Mouse (Mus musculus): ENCODE data around the gene Gdpd3. TPM values are rescaled to one million over a fixed set of nuclear protein-coding genes. Genes with fewer than 3 reads are reported as not detected.

The Gdpd3 gene
- polyA plus RNA-seq, 3 experiments from 2014 or later: 97.0 to 604 (median 276) TPM

DNA sequence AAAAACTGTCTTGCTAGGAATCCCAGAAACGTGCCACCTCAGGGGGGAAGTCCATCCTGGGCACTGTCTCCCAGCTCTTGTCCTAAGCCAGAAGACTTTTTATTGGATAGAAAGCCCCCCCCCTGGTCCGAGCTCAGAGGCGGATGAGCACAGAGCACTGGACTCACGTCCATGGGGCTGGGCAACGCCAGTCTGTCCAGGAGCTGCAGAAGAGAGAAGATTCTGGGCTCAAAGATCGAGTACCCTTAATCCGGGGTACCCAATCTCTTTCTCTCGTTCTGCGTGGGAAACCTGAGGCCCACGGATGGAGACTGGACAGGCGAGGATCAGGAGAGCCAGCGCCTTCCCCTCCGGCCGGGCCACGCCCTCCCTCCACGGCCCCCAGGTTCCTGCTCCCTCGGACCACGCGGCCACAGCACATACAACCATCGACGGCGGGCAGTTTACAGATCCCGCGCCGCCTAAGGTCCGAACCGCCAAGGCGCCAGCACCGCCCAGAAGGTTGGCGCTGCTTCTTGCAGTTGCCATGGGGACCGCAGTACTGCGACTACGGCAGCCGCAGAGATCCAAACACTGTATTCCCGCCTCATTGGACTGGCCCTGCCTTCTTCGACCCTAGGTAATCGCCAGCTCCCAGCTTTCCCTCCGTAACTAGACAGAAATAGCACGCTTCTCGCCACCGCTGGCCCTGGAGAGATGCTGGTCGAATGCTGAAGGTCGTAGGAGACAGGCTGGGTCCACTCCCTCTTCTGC, 42.7 kb downstream of the Gdpd3 start:
- no peak for ATAC-seq

DNA sequence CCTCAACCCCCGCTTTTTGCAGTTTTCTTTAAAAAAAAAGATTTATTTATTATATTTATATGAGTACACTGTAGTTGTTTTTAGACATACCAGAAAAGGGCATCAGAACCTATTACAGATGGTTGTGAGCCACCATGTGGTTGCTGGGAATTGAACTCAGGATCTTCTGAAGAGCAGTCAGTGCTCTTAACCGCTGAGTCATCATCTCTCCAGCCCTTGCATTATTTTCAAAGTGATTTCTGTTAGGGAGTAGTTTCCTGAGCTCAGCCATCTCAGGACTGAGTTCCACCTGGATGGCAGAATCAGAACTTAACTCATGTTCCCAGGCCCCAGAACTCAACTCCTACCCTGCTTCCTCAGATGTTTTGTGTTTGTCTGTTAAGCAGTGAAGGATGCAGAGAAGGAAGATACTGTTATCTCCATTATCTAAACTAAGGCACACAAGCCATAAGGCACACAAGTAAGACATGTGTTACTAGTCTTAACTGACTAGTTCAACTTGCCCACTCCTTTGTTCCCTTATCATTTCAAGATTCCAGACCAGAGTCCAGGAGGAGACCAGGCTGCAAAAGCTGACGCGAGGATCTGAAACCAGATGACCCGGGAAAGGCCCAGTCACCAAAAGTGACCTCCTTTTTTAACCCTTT, 43.7 kb downstream of the Gdpd3 start:
- no peak for ATAC-seq

DNA sequence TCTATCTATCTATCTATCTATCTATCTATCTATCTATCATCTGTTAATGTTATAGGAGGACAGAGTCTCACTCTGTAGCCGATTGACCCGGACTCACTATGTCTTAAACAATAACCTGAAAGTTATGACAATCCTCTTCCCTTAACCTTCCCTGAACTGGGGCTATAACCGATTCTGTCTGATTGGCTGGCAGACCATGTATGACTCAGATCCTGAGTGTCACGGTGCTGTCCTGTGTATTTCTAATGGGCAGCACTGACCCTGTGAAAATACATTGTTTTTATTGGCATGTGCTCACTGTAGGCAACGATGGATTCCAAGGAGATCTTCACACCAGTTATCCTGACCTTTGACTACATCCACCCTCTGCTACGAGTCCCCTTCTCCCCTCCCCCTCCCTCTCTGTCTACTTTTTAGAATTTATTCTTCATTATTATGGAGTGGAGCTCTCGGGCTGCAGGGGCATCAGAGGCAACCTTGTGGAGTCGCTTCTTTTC, 49.6 kb downstream of the Gdpd3 start:
- no peak for ATAC-seq

DNA sequence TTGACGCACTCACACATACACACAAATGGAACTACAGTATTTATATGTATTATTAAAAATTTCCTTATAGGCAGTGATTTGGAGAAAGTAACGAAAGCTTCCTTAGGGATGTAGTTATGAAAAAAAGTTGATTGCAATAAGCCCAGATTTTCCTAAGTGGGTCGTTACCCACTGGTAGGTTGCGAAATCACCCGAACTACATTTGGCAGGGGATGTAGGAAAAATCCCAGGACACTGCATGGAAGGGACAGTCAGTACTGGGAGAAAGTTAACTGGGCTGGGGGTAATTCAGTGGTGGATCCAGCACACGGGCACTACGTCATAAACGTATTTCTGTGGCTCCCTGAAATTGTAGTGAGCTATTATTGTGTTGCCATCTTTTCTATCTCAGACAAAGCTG, 50.4 kb downstream of the Gdpd3 start:
- no peak for ATAC-seq

DNA sequence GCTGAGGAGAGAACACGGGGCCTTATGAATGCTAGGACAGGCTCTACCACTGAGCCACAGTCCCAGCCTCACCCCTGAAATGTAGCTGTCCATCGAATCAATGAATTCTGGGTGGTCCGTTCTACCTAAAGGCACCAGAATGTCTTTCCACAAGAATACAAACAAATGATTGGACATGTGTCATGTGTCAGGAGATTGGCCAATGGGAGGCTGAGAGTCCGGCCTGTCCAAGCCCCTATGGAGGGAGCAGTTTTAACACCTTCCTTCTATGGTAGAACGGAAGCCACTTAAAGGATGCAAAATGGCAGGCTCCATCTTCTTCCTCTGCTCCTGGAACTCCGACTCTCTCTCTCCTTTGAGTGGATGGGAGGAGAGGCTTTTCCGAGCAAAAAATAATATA, 51.5 kb downstream of the Gdpd3 start:
- ATAC-seq: no peak

DNA sequence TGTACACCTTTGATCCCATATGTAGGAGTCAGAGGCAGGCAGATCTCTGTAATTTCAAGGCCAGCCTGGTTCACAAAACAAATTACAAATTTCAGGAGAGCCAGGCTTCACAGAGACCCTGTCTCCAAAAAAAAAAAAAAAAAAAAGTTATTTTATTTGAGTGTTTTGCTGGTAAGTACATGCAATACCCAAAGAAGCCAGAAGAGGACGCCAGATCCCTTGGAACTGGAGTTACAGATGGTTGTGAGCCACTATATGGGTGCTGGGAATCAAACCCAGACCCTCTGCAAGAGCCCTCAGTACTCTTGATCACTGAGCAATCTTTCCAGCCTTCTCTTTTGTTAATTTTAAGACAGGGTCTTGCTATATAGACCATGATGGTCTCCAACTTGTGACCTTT, 52.7 kb downstream of the Gdpd3 start:
- ATAC-seq: no peak

DNA sequence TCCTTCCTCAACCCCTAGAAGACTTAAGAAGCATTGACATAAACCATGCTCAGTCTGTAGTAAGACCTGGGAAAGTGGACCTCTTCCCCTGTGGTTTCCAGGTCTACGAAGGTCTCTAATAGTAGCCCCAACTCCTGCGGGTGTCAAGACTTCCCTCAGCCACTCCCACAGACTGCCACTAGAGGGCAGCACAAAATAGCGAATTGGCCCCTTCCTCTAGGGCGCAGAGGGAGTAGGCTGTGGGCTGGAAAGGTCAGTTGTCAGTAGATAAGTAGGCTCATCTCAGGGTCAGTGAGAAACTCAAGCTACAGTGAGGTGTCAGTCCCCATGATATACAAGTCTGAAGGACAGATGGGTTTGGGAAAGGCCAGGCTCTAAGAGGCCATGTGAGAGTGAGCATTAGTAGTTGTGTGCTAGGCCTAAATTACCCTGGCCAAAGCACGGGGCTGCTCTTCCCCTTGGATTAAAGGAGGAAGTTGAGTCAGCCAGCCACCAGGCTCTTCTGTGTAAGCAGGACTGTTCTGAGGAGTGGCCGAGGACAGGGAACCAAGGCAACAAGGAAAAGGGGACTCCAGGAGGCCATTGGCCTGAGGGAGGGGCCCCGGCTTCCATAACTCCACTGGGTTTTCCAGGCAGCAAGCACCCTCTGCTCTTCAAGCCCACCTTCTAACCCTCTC, 55.8 kb downstream of the Gdpd3 start:
- peak; percentile 63 for ATAC-seq

DNA sequence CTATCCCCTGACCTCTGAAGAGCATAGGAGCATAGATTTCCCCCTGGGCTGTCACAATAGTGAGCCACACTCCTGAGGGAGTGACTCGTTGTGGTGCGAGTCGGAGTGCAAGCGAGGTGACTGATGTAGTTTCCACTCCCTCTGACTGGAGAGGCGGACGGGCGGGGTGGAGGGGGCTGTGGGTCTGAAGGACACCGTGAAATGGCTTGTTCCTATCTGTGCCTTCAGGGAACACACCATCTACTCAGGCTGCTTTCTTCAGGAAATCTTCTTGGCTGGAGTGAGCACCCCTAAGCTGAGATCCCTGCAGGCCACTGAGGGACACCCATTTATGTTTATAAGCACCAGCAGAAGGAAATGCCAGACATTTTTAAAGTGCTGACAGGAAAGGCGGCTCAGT, 56.6 kb downstream of the Gdpd3 start:
- no peak for ATAC-seq

DNA sequence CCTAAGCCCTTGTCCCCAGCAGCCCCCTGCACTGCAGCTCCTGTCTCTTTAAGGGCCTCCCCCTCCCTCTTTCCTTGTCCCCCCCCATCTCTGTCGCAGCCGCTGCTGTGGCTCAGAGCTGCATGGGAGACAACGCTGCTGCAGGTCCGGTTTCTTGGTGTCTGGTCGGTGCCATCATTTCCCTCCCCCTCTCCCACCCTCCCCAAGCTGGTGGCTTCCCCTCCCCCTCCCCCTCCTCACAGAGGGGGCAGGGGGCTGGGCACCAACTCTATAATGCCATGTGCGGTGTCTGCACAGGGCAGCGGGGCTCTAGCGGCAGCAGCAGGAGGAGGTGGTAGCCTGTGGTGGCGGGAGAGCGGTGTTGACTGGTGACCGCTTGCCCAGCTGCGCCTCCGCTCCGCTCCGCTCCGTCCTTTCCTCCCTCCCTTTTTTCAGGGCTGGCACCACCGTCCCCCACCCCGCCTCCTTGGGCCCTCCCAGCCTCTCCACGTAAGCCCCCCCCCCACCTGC, 57.1 kb downstream of the Gdpd3 start:
- no peak for ATAC-seq

DNA sequence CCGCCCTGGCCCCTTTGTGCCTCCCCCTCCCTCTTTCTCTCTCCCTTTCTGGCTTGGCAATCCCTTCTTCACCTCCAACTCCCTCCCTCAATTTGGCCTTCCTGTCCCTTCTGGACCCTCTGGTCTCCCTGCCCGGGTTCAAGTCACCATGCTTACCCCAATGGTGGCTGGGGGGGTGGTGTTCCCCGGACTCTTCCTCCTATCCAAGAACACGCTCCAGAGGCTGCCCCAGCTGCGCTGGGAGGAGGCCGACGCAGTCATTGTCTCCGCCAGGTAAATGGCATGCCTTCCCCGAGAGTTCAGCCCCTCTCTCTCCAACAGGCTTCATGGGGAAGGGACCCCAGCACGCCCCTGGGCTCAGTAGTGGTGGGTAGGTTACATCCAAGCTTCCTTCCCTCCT, 57.8 kb downstream of the Gdpd3 start:
- no peak for ATAC-seq

Other genes with a start within 250 kb of the Gdpd3 start
- gene Eif3c, start 199.9 kb upstream of the Gdpd3 start, polyA plus RNA-seq (2017; shearing (Covaris generic)): 100 to 1,000 TPM; 219 to 232 (median 230) TPM
- 1 to 10 TPM in 1 of 3 experiments, under 1 TPM in 1, not detected in 1; 0.23 to 2.3 TPM for gene Apobr, start 181.4 kb upstream of the Gdpd3 start, polyA plus RNA-seq (2017; shearing (Covaris generic))
- 10 to 100 TPM; 25.2 to 57.9 (median 51.4) TPM for gene Cln3, start 180.5 kb upstream of the Gdpd3 start, polyA plus RNA-seq (2017; shearing (Covaris generic))
- not detected for gene Il27, start 171.4 kb upstream of the Gdpd3 start, polyA plus RNA-seq (2017; shearing (Covaris generic))
- 1 to 10 TPM in 1 of 3 experiments, not detected in 2; 2.2 TPM for gene Nupr1, start 135.5 kb upstream of the Gdpd3 start, polyA plus RNA-seq (2017; shearing (Covaris generic))
- gene Sgf29, start 117.0 kb upstream of the Gdpd3 start, polyA plus RNA-seq (2017; shearing (Covaris generic)): 100 to 1,000 TPM in 1 of 3 experiments, 10 to 100 TPM in 2; 46.5 to 103 (median 70.1) TPM
- under 1 TPM in 1 of 3 experiments, not detected in 2; 0.65 TPM for gene Sult1a1, start 89.9 kb upstream of the Gdpd3 start, polyA plus RNA-seq (2017; shearing (Covaris generic))
- 100 to 1,000 TPM in 2 of 3 experiments, 10 to 100 TPM in 1; 89.3 to 196 (median 149) TPM for gene Bola2, start 70.9 kb upstream of the Gdpd3 start, polyA plus RNA-seq (2017; shearing (Covaris generic))
- gene Slx1b, start 70.5 kb upstream of the Gdpd3 start, polyA plus RNA-seq (2017; shearing (Covaris generic)): 10 to 100 TPM; 11.7 to 18.2 (median 13.3) TPM
- 1,000 to 10,000 TPM; 2,119 to 2,488 (median 2,393) TPM for gene Coro1a, start 58.5 kb upstream of the Gdpd3 start, polyA plus RNA-seq (2017; shearing (Covaris generic))
- 10 to 100 TPM; 15.9 to 20.8 (median 17.2) TPM for gene Mapk3, start 6.7 kb upstream of the Gdpd3 start, polyA plus RNA-seq (2017; shearing (Covaris generic))
- gene Ypel3, start 10.6 kb downstream of the Gdpd3 start, polyA plus RNA-seq (2017; shearing (Covaris generic)): 100 to 1,000 TPM in 1 of 3 experiments, 10 to 100 TPM in 2; 51.9 to 107 (median 70.2) TPM
- gene Tbx6, start 15.1 kb downstream of the Gdpd3 start, polyA plus RNA-seq (2017; shearing (Covaris generic)): 1 to 10 TPM; 2.1 to 3.9 (median 3.7) TPM
- 100 to 1,000 TPM; 118 to 168 (median 129) TPM for gene Ppp4c, start 26.2 kb downstream of the Gdpd3 start, polyA plus RNA-seq (2017; shearing (Covaris generic))
- not detected for gene Fam57b, start 31.3 kb downstream of the Gdpd3 start, polyA plus RNA-seq (2017; shearing (Covaris generic))
- not detected for gene 4930451I11Rik, start 65.3 kb downstream of the Gdpd3 start, polyA plus RNA-seq (2017; shearing (Covaris generic))
- not detected for gene Doc2a, start 81.1 kb downstream of the Gdpd3 start, polyA plus RNA-seq (2017; shearing (Covaris generic))
- gene Hirip3, start 95.6 kb downstream of the Gdpd3 start, polyA plus RNA-seq (2017; shearing (Covaris generic)): 10 to 100 TPM; 11.2 to 19.3 (median 18.2) TPM
- 10 to 100 TPM; 63.0 to 88.4 (median 68.7) TPM for gene Ino80e, start 96.0 kb downstream of the Gdpd3 start, polyA plus RNA-seq (2017; shearing (Covaris generic))
- gene Taok2, start 118.4 kb downstream of the Gdpd3 start, polyA plus RNA-seq (2017; shearing (Covaris generic)): 10 to 100 TPM; 16.8 to 20.3 (median 19.6) TPM
- 10 to 100 TPM; 36.8 to 69.8 (median 47.7) TPM for gene Tmem219, start 156.6 kb downstream of the Gdpd3 start, polyA plus RNA-seq (2017; shearing (Covaris generic))
- gene Kctd13, start 162.5 kb downstream of the Gdpd3 start, polyA plus RNA-seq (2017; shearing (Covaris generic)): 1 to 10 TPM; 6.1 to 7.9 (median 6.3) TPM
- gene Asphd1, start 183.2 kb downstream of the Gdpd3 start, polyA plus RNA-seq (2017; shearing (Covaris generic)): under 1 TPM in 1 of 3 experiments, not detected in 2; 0.34 TPM
- gene Sez6l2, start 184.2 kb downstream of the Gdpd3 start, polyA plus RNA-seq (2017; shearing (Covaris generic)): under 1 TPM; 0.69 to 0.87 (median 0.77) TPM
- gene Cdipt, start 209.6 kb downstream of the Gdpd3 start, polyA plus RNA-seq (2017; shearing (Covaris generic)): 100 to 1,000 TPM; 104 to 127 (median 115) TPM
- gene Cdiptos, start 209.8 kb downstream of the Gdpd3 start, polyA plus RNA-seq (2017; shearing (Covaris generic)): 1 to 10 TPM in 2 of 3 experiments, under 1 TPM in 1; 0.91 to 1.8 (median 1.3) TPM
- 10 to 100 TPM; 15.2 to 19.7 (median 16.2) TPM for gene Mvp, start 248.3 kb downstream of the Gdpd3 start, polyA plus RNA-seq (2017; shearing (Covaris generic))